Mouse (Mus musculus) lung, postnatal 14 days (tissue): Measurements from ENCODE around the gene Stk36.

Source experiments
- DNase-seq: peaks from one replicate; pipeline ENCODE4 v3.0.0; 2021

The Stk36 gene

GRCm38 (mm10) chr1:74672731-74673130 lies 71.5 kb downstream of the Stk36 start:
- DNase-seq: no peak

DNA sequence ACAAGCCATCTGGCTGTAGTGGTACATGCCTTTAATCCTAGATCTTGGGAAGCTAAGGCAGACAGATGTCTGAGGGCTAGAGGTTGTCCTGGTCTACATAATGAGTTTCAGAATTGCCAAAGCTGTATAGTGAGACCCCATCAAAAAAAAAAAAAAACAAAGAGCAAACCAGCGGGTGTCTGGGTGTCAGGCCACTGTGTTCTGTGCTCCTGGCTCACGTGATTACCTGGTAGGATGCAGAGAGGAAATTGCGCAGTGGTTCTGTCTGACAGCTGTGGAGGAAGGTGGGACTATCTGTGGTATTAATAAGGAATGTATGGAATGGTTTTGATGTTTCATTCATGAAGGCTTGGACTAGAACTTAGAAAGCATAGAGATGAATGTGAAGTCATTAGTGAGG lies 75.6 kb downstream of the Stk36 start:
- DNase-seq: no peak

DNA sequence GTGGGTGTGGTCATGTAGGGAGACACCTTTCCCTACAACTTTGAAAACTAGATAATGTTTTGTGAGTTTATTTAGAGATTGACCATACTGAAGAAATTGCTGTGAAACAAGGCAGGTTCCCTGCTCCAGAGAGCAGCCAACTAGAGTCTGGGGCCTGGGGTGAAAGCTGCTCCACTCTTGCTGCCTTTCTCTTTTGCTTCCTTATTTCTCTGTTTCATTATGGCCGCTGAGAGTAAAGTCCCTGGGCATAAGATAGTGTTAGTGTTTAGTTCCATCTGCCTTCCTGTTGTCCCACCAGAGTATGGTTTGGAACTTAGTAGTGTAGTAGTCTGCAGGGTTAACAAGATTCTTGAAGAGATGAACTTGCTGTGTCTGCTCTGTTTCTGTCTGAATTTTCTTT lies 76.6 kb downstream of the Stk36 start:
- DNase-seq: no peak
